Mouse (Mus musculus) liver, adult 2 months (tissue): ENCODE results near the gene Clcc1.

Source experiments
- CTCF ChIP-seq: fragments of 200-500 bp; IDR thresholded peaks from 2 replicates; pipeline ENCODE4 v1.5.1; 2011; ENCODE audit warnings: low read depth, low read length, control low read depth
- POLR2A ChIP-seq: fragments of 200-500 bp; IDR thresholded peaks from 2 replicates; pipeline ENCODE4 v1.6.1; 2011; ENCODE audit warnings: low read length, control low read depth; ENCODE audit not compliant: insufficient read depth; ENCODE audit errors: extremely low read depth

GRCm38 (mm10) chr3:108634761-108635160, 19.0 kb upstream of the Clcc1 start:
- TF ChIP-seq CTCF (no peak), POLR2A (no peak)
